Mouse (Mus musculus) gastrocnemius, adult 18-20 months (tissue): ENCODE data around the gene Ddb2. TPM values are rescaled to one million over a fixed set of nuclear protein-coding genes. Genes with fewer than 3 reads are reported as not detected.

Experiments
- DNase-seq: peaks from one replicate; pipeline ENCODE4 v3.0.0; 2021; ENCODE audit warnings: low spot score
- total RNA-seq, 2 experiments: library from RNA; stranded (reverse); gene quantifications; 2 replicates each; pipeline ENCODE4 v1.2.3; 2021

The Ddb2 gene
- total RNA-seq, 2 experiments from 2014 or later = 2.9 TPM

DNA sequence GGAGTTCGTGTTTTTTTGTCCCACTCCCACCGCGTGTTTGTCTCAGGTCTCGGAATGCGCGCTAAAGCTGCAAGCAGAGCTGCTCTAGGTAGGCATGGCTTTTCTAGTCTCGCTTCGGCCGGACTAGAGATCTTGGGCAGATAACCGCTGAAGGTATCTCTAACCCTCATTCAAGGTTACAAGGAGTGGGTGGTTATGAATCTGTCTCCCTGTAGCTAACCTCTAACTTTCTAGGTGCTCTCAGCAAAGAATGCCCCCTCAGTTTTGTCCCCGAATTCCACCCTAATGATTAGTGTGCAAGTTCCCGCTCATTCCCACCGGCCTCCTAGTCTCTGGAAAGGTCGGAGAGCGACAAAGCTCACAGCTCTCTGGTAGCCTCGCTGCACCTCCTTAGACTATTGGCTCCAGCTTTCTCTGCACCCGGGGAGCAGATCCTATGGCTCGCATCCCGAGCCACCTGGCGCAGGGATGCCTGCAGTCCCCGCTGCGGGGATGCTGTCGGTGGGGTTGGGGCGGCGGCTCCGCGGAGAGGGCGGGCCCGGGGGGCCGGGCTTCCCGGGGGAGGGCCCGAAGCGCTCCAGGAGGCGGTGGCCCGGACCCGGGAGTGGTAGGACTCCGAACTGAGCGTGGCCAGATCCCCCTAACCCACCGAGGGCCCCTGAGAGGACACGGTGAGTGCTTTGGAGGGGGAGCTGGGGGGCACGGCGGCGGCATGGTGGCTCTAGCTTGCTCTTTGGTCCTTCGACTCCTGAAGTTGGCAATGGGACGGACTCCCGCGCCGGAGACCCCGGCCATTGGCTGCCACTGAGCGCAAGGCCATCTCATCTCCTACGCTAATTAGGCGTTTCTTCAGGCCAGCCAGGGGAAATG is 19.7 kb upstream of the Ddb2 start:
- DNase-seq = peak; percentile 73

DNA sequence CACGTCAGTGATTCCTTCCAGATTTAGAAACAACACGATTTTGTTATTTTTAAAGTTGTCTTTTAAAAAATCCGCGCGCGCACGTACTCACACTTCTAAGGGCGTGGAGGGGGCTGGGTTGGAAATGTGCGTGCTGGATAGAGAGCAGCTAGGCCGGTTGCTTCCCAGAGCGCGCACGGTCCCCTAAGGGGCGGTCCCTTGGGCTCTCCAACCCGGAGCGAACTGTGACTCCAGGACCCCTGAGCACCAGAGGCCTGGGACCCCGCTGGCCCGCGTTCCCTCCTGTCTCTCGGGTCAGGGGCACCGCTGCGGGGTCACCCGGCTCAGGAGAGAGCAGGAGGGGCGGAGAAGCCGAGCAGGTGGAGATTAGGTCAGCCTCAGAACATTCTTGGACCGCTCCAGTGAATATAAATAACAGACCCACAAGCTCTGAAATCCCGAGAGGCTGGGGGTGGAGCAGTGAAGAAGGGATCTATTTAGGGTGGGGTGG is 18.9 kb upstream of the Ddb2 start, which contains the start of gene Pacsin3:
Pacsin3 (plus strand) TSS at position 294 of the 490 bp plus-strand sequence.
- DNase-seq = peak; percentile 79

DNA sequence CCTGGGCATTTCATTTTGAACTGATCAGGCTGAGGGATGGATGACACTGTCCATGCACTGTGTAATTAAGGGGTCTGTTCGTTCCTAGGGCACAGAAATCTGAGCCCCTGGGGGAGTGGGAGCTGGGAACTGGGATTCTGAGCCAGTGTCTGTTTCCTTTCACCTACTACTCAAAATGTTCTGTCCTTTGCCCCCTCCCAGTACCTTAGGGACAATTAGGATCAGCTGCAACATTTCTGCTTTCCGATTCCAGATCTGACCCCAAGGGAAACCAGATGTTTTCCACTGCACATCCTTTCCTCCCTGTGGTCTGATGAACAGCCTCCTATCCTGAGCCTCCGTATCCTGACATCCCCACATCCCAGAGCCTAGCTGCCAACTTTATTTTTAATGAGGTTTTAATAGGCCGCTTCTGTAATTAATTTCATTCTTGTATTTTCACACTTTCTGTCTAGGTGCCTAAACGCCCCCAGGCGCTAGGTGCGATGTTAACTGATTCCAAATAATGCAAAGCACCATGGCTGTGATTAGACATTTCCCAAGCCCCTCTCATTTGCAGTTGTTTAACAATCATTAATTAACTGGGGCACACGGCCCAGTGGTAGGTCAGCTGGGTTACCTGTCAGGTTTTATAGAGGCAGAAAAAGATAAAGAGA is 18.1 kb upstream of the Ddb2 start:
- no peak for DNase-seq

DNA sequence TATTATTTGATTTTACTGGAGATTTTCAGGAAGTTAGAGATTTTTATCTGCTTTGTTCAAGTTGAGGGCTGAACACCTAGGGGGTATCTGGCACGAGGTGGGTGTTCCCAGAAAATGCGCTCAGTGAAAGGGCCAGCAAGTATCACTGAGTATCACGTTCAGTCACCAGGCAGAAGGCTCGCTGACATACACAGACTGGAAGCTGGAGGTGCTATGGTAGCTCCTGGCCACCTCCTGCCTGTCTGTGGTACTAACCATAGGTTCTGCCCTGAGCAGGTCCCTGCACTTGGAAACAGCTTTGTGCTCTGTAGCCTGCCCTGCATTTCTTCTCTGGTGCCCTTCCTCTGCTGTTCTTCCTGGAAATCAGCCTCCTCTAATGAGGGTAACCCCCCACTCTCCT is 15.7 kb upstream of the Ddb2 start:
- DNase-seq = no peak

DNA sequence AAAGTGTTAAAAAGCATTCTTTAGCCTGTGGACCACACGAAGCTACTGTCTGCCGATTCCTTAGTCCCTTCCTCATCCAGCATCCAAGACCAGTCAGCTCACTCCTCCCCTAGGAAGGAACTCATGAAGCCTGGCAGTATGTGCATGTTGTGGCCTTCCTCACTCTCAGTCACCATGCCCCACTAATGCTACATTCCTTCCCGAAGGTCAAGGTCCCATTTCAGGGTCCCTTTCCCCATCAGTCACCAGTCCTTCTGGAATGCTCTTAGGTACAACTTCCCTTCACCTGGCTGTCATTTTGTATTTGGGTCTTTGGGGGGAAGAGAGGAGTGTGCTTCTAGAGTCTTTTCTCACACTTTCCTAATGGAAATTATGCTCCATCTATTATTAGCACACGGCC is 15.2 kb upstream of the Ddb2 start:
- no peak for DNase-seq

DNA sequence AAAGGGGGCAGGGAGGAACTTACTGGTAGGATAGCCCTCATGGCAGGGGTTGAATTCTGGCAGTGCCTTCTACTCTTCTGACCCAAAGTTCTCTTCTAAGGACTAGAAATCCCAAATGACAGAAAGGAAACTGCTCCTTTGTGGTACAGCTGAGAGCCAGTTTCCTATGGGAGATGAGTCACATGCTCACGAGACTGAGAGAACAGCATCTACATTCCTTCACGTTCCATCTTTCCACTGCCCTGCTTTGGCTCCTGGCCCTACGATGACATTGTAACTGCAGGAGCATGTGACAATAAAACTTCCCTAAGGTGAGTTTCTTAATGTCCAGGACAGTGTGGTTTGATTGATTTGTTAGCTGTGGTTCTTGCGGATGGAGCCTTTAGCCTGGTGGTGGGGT is 11.6 kb upstream of the Ddb2 start:
- no peak for DNase-seq

DNA sequence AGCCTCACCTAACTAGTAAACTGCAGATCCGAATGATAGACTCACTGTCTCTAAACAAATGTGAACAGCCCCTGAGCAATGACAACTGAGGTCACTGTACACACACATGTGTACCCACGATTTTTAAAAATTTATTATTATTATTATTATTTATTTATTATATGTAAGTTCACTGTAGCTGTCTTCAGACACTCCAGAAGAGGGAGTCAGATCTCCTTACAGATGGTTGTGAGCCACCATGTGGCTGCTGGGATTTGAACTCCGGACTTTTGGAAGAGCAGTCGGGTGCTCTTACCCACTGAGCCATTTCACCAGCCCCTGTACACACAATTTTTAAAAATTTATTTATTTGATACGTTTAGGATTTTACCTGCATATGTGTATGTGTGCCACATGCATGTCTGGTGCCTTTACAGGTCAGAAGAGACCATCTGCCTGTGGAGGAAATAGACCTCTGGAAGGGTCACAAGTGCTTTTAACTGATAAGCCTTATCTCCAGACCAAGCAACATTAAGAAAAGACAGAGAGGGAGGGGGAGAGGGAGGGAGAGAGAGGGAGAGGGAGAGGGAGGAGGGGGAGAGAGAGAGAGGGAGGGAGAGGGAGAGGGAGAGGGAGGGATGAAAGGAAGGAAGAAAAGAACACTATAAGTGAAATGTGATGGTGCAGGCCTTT is 7.9 kb upstream of the Ddb2 start:
- no peak for DNase-seq

DNA sequence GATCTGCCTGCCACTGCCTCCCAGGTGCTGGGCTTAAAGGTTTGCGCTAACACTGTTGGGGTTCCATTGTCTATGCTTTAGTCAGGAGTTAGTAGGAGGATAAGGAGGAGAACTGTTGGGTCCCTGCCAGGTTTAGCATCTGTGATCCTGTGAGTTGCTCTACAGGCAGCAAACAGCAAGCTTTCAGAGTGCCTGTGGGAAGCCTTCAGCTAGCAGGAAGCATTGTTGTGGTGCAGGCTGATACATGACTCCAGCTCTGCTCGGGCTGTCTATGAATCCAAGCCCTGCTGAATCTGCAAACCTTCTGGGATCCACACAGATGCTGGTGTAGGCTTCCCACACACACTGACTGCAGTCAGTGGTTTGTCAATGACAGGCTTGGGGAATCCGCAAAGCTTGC is 6.6 kb upstream of the Ddb2 start:
- DNase-seq = no peak

DNA sequence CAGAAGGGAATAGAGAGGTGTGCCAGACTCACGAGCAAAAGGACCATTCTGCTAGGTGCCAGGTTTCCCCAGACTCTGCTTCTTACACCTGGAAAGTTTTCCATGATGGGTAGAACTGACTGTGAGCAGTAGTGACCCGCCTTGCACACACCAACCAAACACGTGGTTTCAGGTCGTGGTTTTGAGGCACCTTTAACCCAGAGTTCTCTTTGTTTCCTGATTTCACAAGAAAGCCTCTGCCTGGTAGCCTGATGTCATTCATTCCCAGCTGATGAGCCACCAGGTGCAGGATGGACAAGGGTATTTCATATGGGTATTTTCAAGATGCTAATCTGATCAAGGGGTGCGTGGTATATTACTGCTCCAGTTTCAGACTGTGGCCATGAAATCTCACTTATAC is 5.8 kb upstream of the Ddb2 start:
- DNase-seq = no peak

DNA sequence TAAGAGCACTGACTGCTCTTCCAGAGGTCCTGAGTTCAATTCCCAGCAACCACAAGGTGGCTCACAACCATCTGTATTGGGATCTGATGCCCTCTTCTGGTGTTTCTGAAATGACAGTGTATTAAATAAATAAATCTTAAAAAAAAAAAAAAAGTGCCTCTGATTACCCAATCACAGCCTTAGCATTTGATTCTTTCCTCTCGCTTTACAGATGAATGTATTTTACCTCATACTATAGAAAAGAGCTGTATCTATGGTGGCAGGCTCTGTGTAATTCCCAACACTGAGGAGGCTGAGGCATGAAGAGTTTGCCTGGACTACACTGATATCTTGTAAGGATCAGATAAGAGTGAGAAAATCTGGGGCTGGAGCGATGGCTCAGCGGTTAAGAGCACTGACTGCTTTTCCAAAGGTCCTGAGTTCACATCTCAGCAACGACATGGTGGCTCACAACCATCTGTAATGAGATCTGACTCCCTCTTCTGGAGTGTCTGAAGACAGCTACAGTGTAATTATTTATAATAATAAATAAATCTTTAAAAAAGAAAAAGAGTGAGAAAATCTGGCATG is 814 bp upstream of the Ddb2 start:
- peak; percentile 27 for DNase-seq

DNA sequence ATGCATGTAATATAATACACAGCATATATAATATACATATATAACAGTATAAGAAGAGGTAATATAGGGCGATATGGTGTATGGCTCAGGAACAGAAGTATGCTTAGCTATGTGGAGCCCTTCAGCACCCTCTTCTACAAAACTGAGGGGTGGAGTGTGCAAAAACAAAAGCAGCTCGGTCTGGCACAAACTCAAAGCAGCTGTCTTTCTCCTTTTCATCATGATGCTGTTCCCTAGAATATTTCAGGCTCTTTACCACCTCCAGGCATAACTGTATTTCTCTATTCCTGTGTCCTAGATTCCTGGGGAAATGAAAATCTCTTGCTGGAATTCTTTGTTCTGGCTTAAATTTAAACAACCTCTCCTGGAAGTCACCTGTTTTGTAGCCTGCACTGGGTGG is 7.0 kb downstream of the Ddb2 start:
- no peak for DNase-seq

DNA sequence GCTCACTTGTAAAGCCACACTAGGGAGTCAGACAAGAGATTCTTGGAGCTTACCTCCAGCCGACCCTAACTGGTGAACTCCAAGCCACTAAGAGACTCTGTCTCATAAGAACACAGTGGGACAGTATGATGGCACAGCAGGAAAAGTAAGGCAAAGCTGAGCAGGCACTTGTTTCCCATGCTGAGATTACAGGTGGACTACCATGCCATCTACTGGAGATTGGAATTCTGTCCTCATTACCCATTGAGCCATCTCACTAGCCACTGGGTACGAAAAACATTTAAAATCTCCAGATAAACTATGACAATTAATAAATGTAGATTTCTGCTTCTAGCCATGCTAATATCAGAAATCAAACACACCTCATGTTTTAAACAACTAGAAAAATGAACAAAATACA is 13.2 kb downstream of the Ddb2 start:
- DNase-seq = no peak

DNA sequence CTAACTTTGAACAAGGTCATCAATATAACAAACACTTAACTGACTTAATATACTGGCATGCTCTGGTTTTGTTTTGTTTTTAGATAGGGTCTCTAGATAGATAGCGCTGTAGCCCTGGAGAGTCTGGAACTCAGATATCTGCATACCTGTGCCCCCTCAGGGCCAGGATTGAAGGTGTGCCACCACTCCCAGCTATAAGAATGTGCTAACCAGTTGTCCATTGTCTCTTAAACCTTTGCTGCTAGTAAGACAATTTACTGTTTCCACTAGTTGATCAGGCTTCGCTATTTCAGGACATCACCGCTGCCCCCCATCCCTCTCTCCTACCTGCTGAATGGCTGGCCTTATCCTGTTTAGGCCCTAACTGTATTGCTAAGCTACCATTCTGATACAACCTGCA is 16.3 kb downstream of the Ddb2 start:
- no peak for DNase-seq

DNA sequence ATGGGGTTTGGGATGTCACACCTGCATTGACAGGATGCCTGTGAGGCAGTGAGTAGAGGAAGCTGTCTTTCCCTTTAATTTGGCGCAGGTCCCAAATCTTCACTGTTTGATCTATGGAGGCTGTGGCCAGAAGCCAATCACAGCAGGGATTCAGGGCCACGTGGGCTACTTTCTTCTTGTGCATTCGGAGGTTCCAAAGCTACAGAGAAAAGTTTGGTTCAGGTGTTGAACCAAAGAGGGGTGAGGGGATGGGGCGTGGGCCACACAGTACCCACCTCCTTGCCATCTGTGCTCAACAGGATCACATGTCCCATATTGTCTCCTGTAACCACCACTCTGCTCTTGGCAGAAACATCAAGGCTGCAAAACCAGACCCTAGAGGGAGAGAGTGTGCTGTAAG is 19.8 kb downstream of the Ddb2 start:
- no peak for DNase-seq

DNA sequence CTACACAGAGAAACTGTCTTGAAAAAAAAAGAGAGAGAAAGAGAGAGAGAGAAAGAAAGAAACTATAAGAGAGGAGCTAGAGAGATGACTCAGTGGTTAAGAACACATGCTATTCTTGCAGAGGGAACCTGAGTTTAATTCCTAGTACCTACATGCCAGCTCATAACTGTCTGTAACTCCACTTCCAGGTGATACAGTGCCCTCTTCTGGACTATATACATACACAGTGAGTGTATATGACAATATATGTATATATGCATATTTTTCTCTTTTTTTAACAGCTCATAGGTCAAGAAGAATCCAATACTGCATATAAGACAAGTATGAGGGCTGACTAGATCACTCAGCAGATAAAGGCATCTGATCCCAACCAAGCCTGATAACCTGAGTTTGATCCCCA is 23.5 kb downstream of the Ddb2 start:
- no peak for DNase-seq

DNA sequence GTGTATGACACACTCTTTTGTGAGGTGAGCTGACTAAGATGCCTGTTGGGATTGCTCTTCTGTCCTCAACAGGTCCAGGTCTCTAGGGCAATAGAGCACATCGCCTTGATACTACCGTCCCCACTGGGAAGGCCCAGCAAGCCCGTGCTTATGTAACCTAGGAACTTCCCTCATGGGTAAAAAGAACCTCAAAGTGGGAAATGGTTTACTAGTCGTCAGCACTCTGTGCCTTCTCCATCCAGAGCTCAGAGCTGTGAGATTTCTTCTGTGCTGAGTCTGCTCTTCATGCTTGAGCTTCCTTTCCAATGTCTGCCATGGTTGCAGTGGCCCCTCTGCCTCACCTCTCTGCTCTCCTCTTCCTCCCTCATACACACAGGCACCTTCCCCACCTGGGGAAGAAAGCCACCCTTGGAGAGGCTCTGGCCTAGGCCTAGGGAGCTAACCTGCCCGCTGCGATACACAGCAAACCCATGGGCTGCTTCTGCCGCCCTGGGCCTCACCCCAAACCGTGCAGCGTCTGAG is 30.5 kb downstream of the Ddb2 start:
- no peak for DNase-seq

DNA sequence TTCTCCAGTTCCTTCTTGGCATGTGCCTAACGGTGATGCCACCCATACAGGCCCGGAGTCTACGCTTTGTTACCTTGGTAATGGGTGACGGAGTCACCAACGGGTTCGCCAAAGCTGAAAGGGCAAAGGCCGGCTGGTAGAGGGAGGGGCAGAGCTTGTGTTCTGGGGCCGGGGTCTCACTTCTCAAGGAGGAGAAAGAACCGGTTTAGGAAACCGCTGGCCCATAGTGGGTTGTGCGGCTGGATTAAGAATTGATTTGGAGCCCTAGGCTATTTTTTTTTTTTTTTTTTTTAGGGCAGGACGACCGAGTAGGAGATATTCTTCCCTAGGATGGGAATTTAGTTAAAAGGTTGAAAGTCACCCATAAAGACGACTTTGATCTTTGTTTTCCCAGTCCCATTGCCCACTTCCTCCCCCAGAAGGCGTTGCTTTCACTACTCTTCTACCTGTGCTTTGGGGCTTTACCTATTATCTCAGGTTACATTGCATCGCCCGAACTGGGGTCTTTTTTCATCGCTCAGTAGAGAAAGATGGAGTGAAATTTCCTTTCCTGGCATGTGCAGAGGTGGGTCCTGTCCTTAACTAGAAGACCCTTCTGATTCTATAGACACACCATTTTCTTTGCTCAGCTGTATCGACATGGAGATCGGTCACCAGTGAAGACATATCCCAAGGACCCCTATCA is 33.7 kb downstream of the Ddb2 start:
- DNase-seq = no peak

DNA sequence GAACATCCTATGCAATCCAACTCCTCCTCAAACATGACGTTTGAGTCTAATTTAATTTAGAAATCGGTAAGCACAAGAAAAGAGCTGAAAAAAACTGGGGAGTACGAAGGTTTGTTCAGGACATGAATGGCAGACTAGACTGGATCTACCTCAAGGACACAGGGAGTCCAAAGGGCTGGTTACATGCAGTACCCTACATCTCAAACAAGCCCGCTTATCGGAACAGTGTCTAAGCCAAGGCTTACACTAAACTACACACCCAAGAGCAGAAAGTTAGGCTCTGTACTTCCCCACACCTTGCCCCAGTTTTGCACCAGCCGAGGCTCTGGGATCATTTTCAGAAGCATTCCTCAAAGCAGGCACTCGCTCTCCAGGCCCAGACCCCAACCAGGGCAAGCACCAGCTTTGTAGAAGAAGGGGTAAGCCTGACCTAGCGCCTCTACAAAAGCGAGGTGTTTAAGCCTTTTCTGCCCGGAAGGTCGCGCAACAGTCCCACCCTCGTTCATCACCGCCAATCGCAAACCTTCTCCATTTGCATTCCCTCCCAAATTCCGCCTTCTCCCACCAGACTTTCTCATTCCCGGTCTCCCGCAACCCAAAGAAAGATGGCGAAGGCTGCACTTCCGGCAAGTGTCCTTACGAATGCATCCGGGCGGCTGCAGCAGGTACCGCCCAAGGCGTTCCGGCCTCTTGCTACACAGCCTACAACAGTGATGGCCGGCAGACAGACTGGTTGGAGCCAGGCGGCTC is 34.4 kb downstream of the Ddb2 start, which contains the start of the genes Nr1h3 and Acp2:
Nr1h3 (minus strand) TSS at position 613 of the 750 bp plus-strand sequence.
Acp2 (plus strand) TSS at position 664 of the 750 bp plus-strand sequence.
- DNase-seq = peak; percentile 95

DNA sequence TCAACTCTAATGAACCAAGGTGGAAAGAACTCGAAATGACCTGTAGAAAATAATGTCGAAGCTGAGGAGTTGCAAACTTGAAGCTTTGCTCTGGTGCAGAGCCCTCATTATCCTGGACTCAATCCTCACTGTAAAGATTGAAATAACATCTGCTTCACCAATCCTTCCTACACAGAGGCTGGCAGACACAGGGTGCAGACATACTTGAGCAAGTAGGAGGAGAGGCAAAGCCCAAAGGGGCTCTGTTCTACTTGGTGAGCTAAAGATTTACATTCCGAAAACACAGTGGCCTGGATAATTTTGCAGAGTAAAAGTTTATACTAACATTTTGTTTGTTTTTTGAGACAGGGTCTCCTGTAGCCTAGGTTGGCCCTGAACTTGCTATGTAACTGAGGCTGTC is 37.9 kb downstream of the Ddb2 start:
- no peak for DNase-seq

DNA sequence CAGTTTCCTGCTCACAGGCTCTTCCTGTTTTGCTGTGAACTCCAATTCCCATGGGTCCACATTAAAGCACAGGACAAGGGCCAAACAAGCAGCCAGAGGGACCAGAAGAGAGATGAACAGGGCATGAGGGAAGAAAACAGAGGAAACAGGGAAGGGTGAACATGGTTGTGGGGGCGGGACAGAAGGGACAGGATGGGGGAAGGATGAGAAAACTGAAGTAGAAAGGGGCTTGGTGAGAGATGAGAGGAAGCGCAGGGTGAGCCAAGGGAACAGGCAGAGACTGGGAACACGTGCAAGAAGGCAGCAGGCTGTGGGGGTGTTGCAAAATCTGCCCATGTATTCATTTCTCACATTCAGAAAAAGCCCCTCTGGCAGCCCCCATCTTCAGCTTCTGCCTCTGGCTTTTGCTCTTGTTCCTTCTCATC is 40.2 kb downstream of the Ddb2 start:
- DNase-seq = no peak
